Mouse (Mus musculus) testis, postnatal 10 days (tissue): ENCODE measurements around the gene Nr2f6.
"Not testable (repeated sequence)": the region's sequence is repeated elsewhere in the genome, so short reads cannot be mapped to it uniquely, and the experiment has no call there.

Source experiments
- DNase-seq: peaks from one replicate; pipeline ENCODE4 v3.0.0; 2021; ENCODE audit warnings: low spot score

Nr2f6 gene

DNA sequence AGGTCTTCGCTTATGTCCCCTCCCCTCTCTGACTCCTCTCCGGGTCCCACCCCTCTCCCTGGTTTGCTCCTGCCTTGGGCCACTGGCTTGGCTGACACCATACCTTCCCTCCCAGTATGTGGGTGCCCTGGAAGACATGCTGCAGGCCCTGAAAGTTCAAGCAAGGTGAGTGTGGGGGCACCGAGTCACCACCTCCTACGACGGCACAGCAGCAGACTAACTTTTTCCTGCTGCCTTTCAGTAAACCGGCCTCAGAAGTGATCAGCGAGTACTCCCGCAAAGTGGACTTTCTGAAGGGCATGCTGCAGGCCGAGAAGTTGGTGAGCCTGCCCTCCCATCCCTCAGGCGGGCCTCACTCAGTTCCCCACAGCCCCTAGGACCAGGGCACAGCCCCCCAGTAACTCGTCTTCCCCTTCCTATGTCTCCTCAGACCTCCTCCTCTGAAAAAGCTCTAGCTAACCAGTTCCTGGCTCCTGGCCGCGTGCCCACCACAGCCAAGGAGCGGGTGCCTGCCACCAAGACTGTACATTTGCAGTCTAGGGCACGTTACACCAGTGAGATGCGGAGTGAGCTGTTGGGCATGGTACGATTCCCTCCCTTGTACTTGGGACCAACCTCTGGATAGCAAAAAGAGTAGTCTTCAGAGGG, 14.1 kb downstream of the Nr2f6 start:
- DNase-seq: peak; percentile 69

DNA sequence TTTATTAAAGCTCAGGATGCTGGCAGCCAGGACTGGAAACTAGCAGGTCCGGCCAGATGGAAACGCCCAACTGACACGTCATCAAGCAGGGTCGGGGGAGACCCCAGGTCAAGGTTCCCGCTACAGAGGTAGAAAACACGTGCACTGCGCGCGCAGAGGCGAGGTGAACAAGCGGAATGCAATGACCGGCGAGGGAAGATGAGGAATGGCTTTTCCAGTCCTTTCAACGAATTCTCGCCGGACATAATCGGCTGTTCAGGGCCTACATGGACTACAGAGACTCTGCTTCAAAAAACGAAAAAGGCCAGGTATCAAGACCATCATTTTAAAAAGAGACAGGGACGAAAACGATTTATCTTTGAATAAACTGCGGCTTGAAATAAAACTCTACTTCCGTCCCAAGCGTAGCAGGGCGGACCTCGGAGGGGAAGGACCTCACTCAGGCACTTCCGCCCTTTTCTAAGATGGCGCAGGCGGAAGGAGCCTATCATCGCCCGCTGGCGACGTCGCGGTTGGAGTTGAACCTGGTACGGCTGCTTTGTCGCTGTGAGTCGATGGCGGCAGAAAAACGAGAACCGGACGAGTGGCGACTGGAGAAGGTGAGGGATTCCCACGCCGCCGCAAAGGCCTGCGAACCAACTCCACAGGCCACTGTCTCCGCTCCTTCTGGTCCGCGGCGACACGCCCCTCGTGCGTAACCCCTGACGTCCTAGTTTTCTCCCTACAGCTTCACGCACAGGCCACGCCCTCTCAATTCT, 14.8 kb downstream of the Nr2f6 start, which contains the start of gene Use1:
TSS of gene Use1 (plus strand) at position 78 of the 758 bp plus-strand sequence.
- DNase-seq: peak; percentile 90

DNA sequence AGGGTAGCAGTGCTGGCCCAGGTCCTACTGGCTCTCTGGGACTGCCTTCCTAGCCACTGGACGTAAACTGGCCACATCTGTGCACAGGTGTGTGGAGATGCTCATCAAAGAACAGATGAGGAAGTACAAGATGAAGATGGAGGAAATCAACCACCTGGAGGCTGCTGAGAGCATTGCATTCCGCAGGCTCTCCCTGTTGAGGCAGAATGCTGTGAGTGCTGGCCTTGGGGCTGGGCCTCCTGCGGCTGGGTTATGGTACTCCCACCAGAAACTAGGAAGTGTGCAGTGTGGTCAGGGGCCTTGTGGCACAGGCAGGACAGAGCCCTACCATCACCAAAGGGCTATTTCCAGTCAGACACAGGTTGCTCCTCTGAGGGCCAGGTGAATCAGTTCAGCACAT, 23.7 kb downstream of the Nr2f6 start:
- no peak for DNase-seq

DNA sequence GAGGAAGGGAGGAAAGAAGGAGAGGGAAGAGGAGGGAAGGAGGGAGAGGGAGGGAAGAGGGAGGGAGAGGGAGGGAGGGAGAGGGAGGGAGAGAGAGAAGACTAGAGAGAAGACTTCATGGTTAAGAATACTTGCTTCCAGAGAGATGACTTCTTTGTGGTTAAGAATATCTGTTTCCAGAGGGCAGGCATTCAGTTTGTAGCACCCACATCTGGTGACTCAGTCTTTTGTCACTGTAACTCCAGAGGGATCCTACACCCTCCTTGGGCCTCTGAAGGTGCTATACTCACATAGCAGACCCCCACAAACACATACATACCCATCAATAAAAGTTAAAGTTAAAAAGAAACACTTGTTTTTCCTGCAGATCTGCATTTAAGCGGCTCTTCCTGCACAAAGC, 30.2 kb downstream of the Nr2f6 start:
- no peak for DNase-seq

DNA sequence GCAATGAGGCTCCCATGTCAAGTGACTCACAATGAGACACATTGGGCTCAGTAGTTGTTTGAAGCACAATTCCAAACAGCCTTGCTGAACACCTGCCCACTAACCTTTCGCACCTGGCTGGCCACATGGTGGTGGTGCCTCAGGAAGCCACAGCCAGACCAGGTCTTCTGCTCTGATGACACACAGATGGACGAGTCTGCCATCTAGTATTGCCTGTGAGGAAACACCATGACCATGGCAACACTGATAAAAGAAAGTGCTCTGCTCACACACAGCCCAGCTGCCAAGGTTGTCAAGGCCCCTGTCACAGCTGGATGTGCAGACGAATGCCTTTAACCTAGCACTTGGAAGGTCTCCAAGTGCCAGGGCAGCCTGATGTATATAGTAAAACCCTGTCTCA, 30.6 kb downstream of the Nr2f6 start:
- no peak for DNase-seq

DNA sequence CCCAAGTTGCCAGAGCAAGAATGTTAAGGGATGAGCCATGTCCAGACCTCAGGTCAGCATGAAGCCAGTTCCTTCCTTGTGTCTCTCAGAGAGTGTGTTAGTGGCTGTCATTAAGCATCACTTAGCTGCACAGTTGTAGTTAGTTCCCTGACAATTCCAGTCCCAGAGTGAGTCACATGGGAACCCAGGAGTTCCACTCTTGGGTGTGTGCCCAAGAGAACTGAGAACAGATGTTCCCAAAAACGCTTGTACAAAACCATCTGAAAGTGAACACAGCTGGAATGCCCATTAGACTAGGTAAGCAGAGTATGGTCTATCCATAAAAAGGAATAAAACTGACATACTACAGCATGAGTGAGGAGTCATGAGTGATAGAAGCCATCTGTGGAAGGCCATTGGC, 35.2 kb downstream of the Nr2f6 start:
- DNase-seq: no peak

DNA sequence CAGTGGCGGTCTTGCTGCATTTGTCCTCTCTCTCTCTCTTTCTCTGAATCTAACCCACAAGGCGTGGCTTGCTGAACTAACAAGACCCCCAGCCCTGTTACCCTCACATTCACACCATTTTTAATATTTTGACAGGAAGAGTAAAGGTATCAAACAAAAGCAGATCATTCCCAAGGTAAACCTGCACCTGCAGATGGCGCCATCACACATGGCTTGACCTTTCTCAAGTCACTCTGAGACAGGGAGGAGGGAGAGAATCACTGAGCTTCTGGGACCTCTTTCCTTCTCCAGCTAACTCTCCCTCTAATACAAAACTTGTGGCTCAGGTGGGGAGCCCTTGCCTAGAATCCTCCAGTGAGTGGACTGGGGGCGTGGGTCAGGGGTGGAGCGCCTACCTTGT, 41.1 kb downstream of the Nr2f6 start:
- DNase-seq: peak; percentile 71

DNA sequence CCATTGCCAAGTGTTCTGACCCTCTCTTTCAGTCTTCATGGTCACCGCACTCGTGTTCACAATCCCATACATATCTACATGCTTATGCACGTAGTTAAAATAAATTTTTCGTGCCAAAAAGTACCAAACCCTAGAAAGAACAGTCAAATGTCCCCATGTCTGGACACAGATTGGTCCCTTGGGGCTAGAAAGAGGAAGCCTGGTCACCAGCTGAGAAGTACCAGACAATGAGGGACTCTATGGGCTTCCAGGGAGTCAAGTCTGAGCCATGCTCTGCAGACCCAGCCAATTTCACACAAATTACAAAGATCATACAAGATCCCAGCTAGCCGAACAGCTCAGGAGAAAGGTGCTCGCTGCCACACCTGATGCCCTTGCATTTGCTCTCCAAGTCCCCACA, 43.9 kb downstream of the Nr2f6 start:
- DNase-seq: not testable (repeated sequence)

DNA sequence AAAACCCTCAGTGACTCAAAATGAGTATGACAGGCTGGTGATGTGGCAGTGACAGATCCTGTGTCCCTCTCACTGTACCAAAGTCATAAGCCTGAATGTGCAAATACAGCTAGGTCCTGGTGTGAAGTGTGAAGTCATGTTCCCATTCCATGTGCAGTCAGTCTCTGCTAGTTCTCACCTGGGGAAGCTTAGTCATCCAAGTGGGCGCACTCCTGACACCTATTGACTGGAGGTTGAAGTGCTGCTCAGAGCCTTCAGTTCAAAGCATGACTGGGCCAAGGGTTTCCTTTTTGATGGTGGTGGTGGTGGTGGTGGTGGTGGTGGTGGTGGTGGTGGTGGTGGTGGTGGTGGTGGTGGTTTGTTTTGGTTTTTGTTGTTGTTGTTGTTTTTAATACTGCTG, 56.9 kb downstream of the Nr2f6 start:
- DNase-seq: peak; percentile 55
